Mouse (Mus musculus) heart, postnatal 4 days (tissue): ENCODE measurements around the gene Tmem51. TPM values are rescaled to one million over a fixed set of nuclear protein-coding genes. Genes with fewer than 3 reads are reported as not detected.

Source experiments
- DNase-seq: peaks from one replicate; pipeline ENCODE4 v3.0.0; 2021
- total RNA-seq, 2 experiments: library from RNA; stranded (reverse); gene quantifications; 2 replicates each; pipeline ENCODE4 v1.2.3; 2021

Tmem51 gene
- total RNA-seq, 2 experiments from 2014 or later, result 34.2 to 40.5 TPM

DNA sequence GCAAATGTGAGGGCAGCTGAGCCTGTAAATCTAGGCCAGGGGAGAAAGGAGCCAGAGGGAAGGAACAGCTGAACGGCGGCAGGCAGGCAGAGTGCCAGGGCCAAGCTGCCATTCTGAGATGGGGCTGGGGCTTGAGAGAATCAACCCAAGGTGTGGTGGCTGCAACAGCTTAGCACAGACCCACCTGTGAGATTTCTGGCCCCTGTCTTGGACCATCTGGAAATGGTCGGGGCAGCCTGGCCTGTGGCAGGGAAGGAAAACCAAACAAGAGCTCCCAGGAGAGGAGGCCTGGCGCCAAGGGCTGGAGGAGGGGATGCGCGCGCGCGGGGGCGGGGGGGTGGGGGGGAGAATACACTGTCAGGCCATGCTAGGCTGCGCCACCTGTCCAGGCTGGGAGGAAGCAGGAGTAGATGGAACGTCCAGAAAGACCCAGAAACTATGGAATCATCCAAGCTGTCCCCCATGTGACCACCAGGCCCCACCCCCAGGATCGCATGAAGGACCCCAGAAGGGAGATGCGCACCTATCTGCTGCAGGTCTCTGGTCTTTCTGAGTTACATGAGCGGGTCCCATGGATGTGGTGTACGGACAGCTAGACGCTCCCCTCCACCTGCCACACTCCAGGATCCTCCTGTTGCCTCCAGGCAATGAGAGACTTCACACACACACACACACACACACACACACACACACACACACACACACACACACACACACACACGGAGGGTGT, 3.0 kb downstream of the Tmem51 start:
- peak; percentile 49 for DNase-seq

DNA sequence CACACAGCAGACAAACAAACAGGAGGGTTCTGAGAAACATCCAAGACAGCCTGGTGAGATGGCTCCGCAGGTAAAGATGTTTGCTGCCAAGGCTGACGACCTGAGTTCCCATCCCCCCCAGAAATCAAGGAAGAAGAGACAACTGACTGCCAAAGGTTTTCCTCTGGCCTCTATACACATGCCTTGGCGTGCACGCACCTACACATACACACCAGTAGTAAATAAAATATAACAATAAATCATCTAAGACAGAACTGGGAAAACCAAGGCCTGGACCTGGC, 3.7 kb downstream of the Tmem51 start:
- DNase-seq, result no peak

DNA sequence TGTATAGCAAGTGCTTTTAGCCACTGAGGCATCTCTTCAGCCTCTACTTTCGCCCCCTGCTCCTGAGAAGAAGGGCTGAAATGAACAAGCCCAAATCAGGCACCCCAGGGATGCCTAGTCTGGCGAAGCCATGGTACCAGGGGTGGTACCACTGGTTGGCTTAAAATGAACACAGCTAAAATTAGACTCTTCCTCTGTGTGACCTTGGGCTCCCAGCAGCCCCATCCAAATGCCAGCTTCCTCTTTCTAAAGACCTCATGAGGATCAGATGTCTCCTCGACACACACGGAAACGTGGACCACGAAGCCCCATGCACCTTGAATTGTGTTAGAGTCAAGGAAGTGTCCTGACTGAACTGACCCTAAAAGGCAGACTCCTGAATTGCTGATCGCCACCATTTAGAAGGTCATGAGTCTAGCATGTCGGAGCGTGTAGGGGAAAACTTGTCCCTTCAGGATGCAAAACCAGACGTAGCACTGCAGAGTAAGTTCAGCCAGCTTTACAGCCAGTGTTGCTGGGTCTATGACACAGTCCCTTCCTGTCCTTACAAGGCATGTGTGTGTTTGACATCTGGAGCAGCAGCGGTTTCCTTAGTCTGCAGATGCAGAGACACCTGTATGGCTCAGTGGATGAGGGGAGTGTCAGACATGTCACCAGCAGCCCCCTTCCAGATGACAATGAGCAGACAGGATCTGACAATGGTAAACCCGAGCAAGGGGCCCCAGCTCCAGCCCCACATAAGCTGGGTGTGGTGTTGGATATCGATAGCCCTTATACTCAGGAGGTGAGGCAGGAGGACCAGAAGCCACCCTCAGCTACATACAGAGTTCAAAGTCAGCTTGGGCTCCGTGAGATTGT, 4.2 kb downstream of the Tmem51 start:
- DNase-seq, result peak; percentile 35

DNA sequence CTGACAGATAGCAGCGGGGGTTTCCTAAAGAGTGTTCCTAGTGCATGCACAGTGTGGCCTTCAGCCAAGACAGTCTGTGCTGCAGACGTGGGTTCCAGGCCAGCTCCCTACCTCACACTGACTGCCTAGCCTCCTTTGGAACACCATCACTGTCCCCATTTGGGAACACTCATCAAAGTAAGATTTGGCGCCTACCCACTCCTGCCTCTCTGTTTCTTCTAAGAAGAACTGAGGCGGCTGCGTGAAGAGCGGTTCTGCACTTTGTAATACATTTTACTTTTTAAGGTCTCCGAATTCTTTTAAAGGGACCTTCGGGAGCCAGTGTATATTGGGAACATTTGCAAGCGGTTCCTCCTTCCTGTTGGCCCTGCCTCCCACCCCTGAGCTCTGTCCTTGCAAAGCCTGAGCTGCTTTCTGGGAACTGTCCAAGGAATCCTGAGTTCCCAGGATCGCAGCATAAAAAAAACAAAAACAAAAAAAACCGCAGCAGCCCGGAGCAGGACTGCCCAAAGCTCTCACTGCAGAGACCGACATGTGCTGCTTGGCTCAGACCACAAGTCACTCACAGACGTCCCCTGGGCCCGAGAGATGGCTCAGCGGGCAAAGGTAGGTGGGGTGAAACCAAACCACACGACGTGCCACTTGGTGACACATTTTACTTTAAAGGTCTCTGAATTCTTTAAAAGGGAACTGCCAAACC, 6.4 kb downstream of the Tmem51 start:
- DNase-seq, result peak; percentile 58

DNA sequence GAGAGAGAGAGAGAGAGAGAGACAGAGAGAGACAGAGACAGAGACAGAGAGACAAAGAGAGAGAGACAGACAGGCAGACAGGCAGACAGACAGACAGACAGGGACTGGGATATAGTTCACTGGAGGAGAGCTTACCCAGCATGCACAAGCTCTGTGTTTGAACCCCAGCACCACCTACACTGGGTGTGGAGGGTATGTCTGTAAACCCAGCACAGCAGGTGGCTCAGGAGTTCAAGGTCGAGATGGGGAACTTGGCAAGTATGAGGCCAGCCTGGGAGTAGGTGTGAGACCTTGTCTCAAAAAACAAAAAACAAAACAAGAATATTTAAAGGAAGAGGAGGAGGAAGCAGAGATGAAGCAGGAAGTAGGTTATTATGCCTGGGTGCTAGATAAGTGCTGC, 7.2 kb downstream of the Tmem51 start:
- DNase-seq, result no peak

DNA sequence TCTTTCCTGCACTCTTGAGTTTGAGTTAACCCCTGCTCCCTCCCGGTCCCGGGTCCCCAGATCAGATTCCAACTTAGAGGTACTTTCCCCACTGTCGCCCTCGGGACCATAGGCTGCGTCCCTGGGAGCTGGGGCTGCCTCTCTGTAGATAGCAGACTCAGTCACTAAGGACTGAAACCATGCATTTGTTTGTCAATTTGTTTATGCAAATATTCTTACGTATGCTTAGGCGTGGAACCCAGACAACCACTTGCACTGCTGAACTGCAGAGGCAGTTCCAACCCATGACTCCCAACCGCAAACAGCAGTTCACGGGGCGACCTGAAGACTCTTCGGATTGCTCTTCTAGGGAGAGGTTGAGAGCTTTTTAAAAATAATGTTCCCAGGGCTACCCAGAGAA, 8.2 kb downstream of the Tmem51 start:
- no peak for DNase-seq

DNA sequence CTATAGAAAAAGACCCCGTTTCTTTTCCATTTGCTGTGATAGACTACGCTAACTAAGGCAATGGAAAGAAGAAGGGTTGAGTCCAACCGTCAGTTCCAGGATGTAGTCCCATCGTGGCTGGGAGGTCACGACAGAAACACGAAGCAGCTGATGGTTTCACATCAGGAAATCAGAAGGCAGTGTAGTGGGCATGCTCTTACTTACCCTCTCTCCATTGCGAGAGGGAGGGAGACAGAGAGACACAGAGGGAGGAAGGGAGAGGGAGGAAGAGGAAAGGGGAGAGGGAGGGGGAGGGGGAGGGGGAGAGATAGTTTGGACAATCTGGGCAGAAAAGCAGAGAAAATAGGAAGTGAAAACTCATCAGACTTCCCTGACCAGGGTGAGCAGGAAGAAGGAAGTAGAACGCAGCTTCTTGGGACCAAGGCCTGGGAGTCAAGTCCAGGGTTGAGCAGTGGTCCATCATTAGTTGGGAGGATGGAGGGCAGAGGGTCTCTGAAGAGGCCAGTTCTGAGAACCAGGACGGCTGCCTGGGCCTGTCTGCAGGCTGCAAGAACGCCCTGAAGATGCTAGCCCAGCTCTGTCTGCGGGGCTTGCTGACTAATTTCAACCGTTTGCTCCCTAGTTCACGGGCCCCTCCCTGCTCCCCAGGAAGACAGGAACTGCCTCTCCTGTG, 9.9 kb downstream of the Tmem51 start:
- DNase-seq, result no peak

DNA sequence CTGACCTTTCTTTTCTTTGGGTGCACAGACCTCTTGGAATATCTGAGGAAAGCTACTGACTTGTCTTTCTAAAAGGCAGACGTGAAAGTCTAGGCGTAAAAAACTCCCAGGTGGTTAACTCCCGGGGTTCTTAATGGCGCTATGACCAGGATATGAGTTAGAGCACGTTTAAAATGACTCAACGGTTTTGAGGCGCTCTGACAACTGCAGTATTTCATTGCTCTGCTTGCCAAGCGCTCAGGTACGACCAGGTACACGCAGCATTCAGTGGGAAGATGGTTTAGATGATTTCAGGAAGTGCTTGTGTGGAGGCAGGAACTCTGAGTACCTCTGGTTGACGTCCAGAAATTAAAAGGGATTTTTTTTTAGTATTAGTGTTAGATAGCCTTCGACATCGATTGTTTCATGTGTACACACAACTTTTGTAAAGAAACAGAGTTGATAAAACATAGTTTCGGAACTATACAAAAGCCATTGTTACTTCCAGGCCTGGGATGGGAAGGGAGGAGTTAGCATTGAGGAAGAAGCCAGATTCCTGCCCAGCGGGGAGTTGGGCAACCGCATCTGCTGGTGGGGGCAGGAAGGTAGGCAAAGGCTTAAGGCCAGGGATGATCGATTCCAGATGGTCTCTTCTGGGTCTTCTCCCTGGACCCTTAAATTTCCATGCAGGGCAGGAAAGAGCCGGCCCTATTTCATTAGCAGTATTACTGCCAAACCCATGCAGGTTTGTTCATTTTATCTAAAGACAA, 12.7 kb downstream of the Tmem51 start:
- DNase-seq, result no peak

DNA sequence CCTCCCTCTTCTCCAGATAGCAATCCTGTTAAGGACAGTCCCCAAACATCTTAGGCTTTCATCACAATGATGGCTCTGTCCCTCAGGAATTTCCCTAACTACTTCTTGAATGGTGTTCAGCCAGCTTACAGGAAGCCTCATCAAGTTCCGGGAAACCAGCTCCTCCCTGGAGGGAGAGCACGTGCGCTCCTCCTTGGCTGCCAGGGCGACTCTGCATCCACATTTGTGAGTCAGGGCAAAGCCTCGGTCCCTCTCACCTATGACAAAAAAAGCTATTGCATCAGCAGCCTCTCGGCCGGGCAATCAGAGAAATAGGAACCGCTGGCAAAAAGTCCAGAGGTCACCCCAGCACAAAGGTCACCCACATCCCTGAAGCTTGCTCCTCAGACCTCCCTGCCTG, 13.3 kb downstream of the Tmem51 start:
- DNase-seq, result no peak

DNA sequence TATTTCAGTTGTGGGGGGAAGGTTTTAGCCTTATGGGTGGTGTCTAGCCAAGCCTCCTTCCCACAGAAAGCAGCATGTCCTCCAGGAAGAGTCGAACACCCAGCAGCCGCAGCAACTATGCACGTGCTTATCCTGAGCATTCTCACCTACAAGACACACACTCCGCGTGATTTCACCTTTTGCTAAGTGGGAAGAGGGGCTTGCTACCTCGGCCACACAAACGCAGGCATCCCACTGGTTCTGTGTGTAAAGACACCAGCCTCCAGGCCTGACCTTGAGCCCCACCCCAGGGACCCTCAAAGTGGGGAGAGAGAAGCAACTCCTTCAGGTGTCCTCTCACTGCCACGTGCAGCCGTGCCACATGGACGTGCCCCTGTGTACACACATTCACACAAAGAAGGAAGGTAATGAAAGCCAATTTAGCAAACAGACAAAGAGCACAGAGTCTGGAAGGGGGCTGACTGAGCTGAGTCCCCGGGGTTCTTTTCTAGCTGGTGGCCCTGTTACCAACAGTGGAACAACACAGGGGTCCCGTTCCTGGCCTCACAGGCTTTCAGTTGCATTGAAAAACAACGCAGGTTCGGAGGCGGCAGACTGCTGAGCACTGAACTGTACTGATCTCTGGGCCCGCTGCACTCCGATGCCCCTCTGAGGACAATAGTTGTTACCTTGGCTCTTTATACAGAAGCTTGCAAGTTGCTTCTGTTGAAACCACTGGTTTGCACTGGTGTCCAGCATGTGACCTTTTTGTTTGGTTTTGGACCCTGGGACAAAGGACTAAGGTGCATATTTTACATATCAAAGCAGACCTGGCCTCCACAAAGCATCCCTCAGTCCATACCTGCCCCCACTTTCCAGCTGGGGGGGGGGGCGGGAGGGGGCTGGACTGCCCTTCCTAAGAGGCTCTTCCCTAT, 14.9 kb downstream of the Tmem51 start:
- DNase-seq, result no peak

DNA sequence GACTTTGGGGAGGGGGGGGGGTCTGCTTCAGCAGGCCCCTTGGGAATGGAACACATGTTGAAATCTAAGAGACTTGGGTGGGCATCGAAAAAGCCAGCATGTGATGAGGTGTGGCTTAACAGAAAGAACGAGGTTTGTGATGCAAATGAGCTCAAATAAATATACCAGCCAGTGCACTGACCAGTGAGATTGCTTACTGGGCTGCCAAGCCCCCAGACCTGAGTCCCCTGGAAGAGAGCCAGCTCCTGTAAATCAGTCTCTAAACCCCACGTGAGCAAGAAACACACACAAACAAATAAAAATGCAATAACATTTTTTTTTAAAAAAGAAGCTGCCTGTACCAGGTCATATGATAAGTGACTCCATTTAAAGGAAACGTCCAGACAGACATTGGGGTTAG, 17.5 kb downstream of the Tmem51 start:
- DNase-seq, result no peak

DNA sequence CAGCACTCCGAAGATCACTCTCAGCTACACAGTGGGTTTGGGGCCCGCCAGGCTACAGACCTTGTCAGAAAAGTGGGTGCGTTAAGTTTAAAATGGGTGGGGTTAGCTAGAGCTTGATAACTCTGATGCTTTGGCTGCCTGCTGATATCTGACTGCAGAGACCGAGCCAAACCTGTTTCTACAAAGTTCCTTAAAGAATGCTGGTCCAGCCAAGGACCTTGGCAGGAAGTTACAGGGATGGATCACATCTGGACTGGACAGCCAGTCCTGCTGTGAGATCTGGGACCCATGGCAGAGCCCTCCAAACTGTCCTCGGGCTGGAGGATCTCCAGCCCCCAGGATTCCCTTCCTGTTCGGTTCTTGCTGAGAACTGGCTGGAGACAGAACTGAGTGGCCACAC, 18.3 kb downstream of the Tmem51 start:
- peak; percentile 43 for DNase-seq

DNA sequence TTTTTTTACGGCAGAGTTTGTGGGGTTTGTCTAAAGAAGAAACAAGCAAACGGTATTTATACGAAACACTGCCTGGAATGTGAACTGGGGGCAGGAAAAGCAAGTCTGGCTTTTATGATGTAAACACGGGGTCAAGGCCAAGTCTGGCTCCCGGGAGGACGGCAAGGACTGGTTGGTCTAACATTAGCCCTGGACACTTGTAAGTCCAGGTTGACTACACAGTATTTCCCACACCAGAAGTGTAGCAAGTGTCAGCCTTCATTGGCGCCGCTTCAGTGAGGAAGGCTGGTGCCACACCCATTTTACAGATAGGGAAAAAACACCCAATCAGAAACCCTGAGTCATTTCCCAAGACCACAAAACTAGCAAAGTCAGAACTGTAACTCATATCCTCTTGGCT, 18.8 kb downstream of the Tmem51 start:
- peak; percentile 59 for DNase-seq

DNA sequence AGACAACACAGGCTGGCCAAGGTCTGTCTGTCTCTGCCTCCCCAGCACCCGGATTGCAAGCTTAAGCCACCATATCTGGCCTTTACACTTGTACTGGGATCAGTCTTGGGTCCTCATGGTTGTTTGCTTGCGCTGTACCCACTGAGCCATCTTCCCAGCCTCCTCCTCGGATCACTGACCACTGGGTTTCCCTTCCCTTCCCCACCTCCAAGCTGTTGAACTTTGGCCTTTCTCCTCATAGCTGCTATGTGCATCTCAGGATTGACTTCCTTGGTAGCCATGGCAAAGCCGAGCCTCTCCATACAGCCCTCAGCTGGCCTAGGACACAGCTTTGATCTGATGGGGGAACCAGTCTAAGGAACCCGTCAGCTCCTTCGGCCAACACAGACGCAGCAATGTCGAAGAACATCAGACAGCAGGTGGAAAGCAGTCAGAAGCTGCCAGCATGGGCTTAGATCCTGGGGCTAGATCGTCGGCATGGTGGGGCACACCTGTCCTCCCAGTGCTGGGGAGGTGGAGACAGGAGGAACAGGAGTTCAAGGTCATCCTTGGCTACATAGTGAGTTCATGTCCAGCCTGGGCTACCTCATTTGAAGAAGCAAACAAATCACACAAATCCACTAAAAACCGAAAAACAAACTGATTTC, 19.4 kb downstream of the Tmem51 start:
- DNase-seq, result no peak

DNA sequence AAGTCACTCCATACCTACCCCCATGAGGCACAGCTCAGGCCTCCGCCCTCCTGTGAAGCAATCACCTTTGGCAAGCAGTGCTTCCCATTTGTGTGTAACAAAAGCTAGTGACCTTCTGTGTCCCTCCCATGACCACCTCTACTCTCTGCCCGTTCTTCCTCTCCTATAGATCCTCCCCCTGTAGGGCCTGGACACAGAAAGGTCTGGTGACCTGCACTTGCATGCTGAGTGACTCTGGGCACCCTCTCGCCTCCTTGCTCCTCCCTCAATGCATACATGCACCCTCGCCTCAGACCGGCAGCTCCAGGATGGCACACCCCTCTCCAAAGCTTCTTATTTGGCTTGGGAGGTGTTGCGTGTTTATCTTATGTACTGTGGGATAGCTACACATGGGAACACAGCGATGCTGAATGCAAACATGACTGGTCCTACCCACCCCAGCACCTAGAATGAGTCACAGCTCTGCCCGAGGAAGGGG, 21.0 kb downstream of the Tmem51 start:
- no peak for DNase-seq

DNA sequence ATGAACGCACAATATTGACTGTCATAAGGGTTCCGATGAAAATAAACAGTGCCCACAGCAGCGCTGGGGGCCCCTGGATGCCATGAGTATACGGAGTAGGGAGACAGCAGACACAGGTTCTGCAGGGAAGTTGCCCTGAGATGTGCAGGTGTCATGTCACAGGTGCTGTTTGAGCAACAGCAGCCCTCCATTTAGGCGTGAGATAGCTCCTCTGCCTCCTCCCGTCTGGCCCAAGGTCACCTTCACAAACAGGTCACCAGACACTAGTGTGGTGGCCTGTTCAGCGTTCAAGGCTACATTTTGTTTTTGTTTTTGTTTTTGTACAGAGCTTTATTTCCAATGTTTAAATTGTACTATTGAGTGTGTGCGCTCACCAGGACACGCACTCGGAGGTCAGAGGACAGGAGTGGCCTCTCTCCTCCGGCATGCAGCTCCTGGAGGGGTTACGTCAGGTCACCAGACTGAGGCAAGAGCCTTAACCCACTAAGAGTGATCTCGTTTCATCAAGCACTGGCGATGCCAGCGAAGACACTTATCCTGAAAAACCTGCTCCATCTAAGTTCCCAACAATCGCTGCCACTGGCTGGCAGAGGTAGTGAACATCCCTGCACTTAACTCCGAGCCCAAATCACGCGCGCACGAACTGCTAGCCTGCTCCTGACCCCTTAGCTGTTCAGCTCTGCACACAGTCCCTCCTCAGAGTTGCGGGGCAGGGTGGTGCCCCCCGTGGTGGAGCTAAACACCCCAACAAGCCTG, 22.4 kb downstream of the Tmem51 start:
- DNase-seq, result no peak

DNA sequence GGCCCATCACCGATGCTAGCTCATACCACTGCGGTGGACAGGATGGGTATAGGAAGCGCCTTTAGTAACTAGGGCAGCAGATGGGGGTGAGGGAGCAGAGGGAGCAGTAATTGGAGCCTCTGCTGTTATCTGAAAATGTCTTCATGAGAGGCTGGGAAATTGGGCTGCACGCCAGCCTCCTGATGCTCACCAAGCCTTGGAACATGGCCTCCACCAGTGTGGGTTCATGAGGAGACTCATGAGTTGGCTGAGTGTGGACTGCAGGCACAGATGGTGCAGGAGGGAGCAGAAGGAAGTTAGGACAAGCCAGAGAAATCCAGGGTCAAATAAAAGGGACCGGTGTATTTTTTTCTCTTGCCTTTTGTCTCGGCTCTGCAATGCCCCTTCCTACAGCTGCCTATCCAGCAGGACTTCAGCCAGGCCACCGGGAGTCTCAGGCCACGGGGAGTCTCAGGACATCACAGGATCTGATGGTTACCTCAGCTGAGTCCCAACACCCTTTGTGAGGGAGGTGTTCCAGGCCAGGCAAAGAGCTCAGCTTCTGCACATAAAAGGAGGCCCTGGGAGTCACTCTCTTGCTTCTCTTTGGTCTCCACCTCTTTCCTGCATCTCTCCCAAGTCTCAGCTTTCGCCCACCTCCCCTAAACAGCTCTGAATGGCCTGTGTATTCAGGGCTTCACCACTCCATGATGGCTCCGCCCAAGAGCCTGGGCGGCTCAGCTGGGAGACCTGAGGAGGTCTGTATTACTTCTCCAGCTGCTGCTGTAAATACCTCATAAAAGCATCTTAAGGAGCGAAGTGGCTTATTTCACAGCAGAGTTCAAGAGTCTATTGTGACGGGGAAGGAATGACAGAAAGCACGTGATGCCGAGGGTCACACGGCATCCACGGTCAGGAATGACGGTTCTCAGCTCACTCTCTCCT, 23.4 kb downstream of the Tmem51 start:
- peak; percentile 75 for DNase-seq

DNA sequence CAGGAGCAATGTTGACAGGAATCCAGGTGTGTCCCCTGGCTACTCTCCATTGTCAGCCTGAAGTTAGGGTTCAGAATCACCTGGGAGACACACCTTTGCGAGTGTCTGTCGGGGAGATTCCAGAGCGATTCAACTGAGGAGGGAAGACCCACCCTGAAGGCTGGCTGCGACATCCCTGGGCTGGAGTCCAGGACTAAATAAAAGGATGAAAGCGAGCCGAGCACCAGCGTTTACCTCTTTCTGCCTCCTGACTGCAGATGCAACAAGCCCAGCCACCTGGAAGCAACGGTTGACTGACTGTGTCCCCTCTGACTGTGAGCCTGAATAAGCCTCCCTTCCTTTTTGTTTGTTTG, 24.3 kb downstream of the Tmem51 start:
- DNase-seq, result no peak
